Mouse (Mus musculus): ENCODE measurements at regions not wholly inside any gene's neighbourhood (a gene's known extent, or its start where the extent isn't known, plus 50 kb on each side); places are given as distances from the start of the nearest gene placed in this dataset.

DNA sequence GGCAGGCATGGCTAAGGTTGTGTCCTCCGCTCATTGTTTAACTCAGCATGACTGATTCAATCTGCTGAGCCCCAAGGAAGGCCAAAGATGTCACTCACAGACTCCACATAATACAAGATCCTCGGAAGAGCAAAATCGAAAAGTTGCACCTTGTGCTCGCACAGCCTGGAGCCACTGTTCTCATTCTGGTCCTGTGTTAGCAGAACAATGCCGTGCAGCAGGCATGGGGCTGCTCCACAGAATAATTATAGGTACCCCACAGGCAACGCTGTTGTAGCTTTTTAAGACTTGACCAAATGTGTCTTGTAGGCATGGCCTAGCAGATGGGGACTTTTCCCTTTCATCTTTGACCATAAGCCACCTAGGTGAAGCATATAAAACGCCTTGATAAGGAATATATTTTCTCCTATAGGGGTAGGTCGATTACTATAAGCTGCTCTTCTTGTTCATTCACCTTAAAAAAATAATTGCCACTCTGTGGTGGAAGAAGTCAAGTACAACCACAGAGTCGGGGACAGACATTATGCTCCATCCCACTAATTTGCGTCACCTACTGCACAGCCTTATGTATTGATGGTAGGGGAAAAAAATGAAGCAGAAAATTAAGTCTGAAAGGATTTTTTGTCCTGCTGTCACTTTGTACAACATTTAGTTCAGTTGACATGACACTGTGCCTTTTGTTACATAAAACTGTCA lies 529.8 kb upstream of the Itga1 start:
- TF ChIP-seq POLR2A (IDR thresholded peaks at IDR 0.05; ENCODE audit: insufficient read depth, low read length) (no peak), CTCF (IDR thresholded peaks at IDR 0.05; ENCODE audit: low read depth, low read length) (no peak), EP300 (IDR thresholded peaks at IDR 0.05; ENCODE audit: insufficient read depth, low read depth, low read length) (no peak)

Measured in ES-Bruce4 (cell line).